Mouse (Mus musculus): ENCODE measurements around the gene H2afz. TPM values are rescaled to one million over a fixed set of nuclear protein-coding genes. Genes with fewer than 3 reads are reported as not detected.

The H2afz gene
- polyA plus RNA-seq, 1 experiment from 2014 or later: 3,607 TPM

- DNase-seq (ENCODE audit: low spot score) (no peak), ATAC-seq (replicated peaks; ENCODE audit: insufficient number of reproducible peaks, low FRiP score, low TSS enrichment, low read depth) (no peak)
- Histone ChIP-seq H3K36me3 (replicated peaks; ENCODE audit: control insufficient read depth, insufficient read depth, low read depth, low read length) (no peaks in the 10 kb centered on the region; the same call in 1 of the 2 replicates), H3K9ac (replicated peaks; ENCODE audit: low read length) (no peak overlapping the region), H3K27me3 (ENCODE audit: control insufficient read depth, insufficient read depth, low read length) (no peaks in the 10 kb centered on the region), H3K27ac (replicated peaks; ENCODE audit: low read depth, low read length) (no peak overlapping the region), H3K4me1 (ENCODE audit: control insufficient read depth, insufficient read depth, low read length) (no peaks in the 10 kb centered on the region), H3K4me3 (ENCODE audit: low read depth, low read length) (no peak overlapping the region), H3K4me2 (ENCODE audit: low read depth, low read length) (no peak overlapping the region), H3K9me3 (replicated peaks; ENCODE audit: control insufficient read depth, low read length) (no peaks in the 10 kb centered on the region)
- WGBS: 83% methylated on average over 3 of the region's 3 CpGs
Measured at GRCm38 (mm10) chr3:137891089-137891488, 26.8 kb downstream of the H2afz start.

- DNase-seq (ENCODE audit: low spot score): no peak
- ATAC-seq (replicated peaks; ENCODE audit: insufficient number of reproducible peaks, low FRiP score, low TSS enrichment, low read depth): no peak
- WGBS: 95% methylated on average over 4 of the region's 4 CpGs
- Histone ChIP-seq H3K9me3 (replicated peaks; ENCODE audit: control insufficient read depth, low read length) (no peaks in the 10 kb centered on the region), H3K27ac (replicated peaks; ENCODE audit: low read depth, low read length) (no peak overlapping the region), H3K4me2 (ENCODE audit: low read depth, low read length) (no peak overlapping the region), H3K9ac (replicated peaks; ENCODE audit: low read length) (no peak overlapping the region), H3K27me3 (ENCODE audit: control insufficient read depth, insufficient read depth, low read length) (no peaks in the 10 kb centered on the region), H3K4me1 (ENCODE audit: control insufficient read depth, insufficient read depth, low read length) (no peaks in the 10 kb centered on the region), H3K36me3 (replicated peaks; ENCODE audit: control insufficient read depth, insufficient read depth, low read depth, low read length) (no peaks in the 10 kb centered on the region; the same call in 1 of the 2 replicates), H3K4me3 (ENCODE audit: low read depth, low read length) (no peak overlapping the region)
Measured at GRCm38 (mm10) chr3:137892118-137892517, 27.8 kb downstream of the H2afz start.

GRCm38 (mm10) chr3:137893789-137894188 lies 29.5 kb downstream of the H2afz start:
- H3K9ac ChIP-seq (replicated peaks; ENCODE audit: low read length): no peak overlapping the region
- no peaks in the 10 kb centered on the region; the same call in 1 of the 2 replicates for H3K36me3 ChIP-seq (replicated peaks; ENCODE audit: control insufficient read depth, insufficient read depth, low read depth, low read length)
- H3K27me3 ChIP-seq (ENCODE audit: control insufficient read depth, insufficient read depth, low read length): no peaks in the 10 kb centered on the region
- DNase-seq (ENCODE audit: low spot score) (no peak), ATAC-seq (replicated peaks; ENCODE audit: insufficient number of reproducible peaks, low FRiP score, low TSS enrichment, low read depth) (no peak)
- H3K4me2 ChIP-seq (ENCODE audit: low read depth, low read length): no peak overlapping the region
- 90% methylated on average over 4 of the region's 4 CpGs for WGBS
- H3K27ac ChIP-seq (replicated peaks; ENCODE audit: low read depth, low read length): no peak overlapping the region
- H3K9me3 ChIP-seq (replicated peaks; ENCODE audit: control insufficient read depth, low read length): no peaks in the 10 kb centered on the region
- no peaks in the 10 kb centered on the region for H3K4me1 ChIP-seq (ENCODE audit: control insufficient read depth, insufficient read depth, low read length)
- H3K4me3 ChIP-seq (ENCODE audit: low read depth, low read length): no peak overlapping the region

GRCm38 (mm10) chr3:137895196-137895595 lies 30.9 kb downstream of the H2afz start:
- no peak for ATAC-seq (replicated peaks; ENCODE audit: insufficient number of reproducible peaks, low FRiP score, low TSS enrichment, low read depth)

GRCm38 (mm10) chr3:137896386-137896785 lies 32.1 kb downstream of the H2afz start:
- no peak overlapping the region for H3K9ac ChIP-seq (replicated peaks; ENCODE audit: low read length)
- no peak for ATAC-seq (replicated peaks; ENCODE audit: insufficient number of reproducible peaks, low FRiP score, low TSS enrichment, low read depth)
- H3K4me3 ChIP-seq (ENCODE audit: low read depth, low read length): no peak overlapping the region
- H3K9me3 ChIP-seq (replicated peaks; ENCODE audit: control insufficient read depth, low read length): no peaks in the 10 kb centered on the region
- H3K27me3 ChIP-seq (ENCODE audit: control insufficient read depth, insufficient read depth, low read length): no peaks in the 10 kb centered on the region
- no peak for DNase-seq (ENCODE audit: low spot score)
- H3K4me2 ChIP-seq (ENCODE audit: low read depth, low read length): no peak overlapping the region
- no peaks in the 10 kb centered on the region for H3K4me1 ChIP-seq (ENCODE audit: control insufficient read depth, insufficient read depth, low read length)
- no peak overlapping the region for H3K27ac ChIP-seq (replicated peaks; ENCODE audit: low read depth, low read length)
- no peaks in the 10 kb centered on the region for H3K36me3 ChIP-seq (replicated peaks; ENCODE audit: control insufficient read depth, insufficient read depth, low read depth, low read length)
- 81% methylated on average over 4 of the region's 4 CpGs for WGBS

More at GRCm38 (mm10) chr3:137895196-137895595, 30.9 kb downstream of the H2afz start:
- Histone ChIP-seq H3K27me3 (ENCODE audit: control insufficient read depth, insufficient read depth, low read length) (no peaks in the 10 kb centered on the region), H3K27ac (replicated peaks; ENCODE audit: low read depth, low read length) (no peak overlapping the region), H3K4me1 (ENCODE audit: control insufficient read depth, insufficient read depth, low read length) (no peaks in the 10 kb centered on the region), H3K9ac (replicated peaks; ENCODE audit: low read length) (no peak overlapping the region), H3K9me3 (replicated peaks; ENCODE audit: control insufficient read depth, low read length) (no peaks in the 10 kb centered on the region), H3K4me2 (ENCODE audit: low read depth, low read length) (no peak overlapping the region), H3K4me3 (ENCODE audit: low read depth, low read length) (no peak overlapping the region), H3K36me3 (replicated peaks; ENCODE audit: control insufficient read depth, insufficient read depth, low read depth, low read length) (no peaks in the 10 kb centered on the region)
- DNase-seq (ENCODE audit: low spot score): peak; percentile 10
- WGBS: 90% methylated on average over 3 of the region's 3 CpGs

- H3K4me2 ChIP-seq (ENCODE audit: low read depth, low read length): no peak overlapping the region
- no peak overlapping the region for H3K27ac ChIP-seq (replicated peaks; ENCODE audit: low read depth, low read length)
- no peak overlapping the region for H3K9ac ChIP-seq (replicated peaks; ENCODE audit: low read length)
- no peaks in the 10 kb centered on the region for H3K9me3 ChIP-seq (replicated peaks; ENCODE audit: control insufficient read depth, low read length)
- no peaks in the 10 kb centered on the region for H3K27me3 ChIP-seq (ENCODE audit: control insufficient read depth, insufficient read depth, low read length)
- H3K4me3 ChIP-seq (ENCODE audit: low read depth, low read length): no peak overlapping the region
- no peak for DNase-seq (ENCODE audit: low spot score)
- no peaks in the 10 kb centered on the region for H3K36me3 ChIP-seq (replicated peaks; ENCODE audit: control insufficient read depth, insufficient read depth, low read depth, low read length)
- no peak for ATAC-seq (replicated peaks; ENCODE audit: insufficient number of reproducible peaks, low FRiP score, low TSS enrichment, low read depth)
- H3K4me1 ChIP-seq (ENCODE audit: control insufficient read depth, insufficient read depth, low read length): no peaks in the 10 kb centered on the region
- WGBS: 94% methylated on average over 3 of the region's 3 CpGs
Measured at GRCm38 (mm10) chr3:137896867-137897266, 32.6 kb downstream of the H2afz start.

- no peak for DNase-seq (ENCODE audit: low spot score)
- Histone ChIP-seq H3K4me3 (ENCODE audit: low read depth, low read length) (no peak overlapping the region), H3K4me1 (ENCODE audit: control insufficient read depth, insufficient read depth, low read length) (no peaks in the 10 kb centered on the region), H3K36me3 (replicated peaks; ENCODE audit: control insufficient read depth, insufficient read depth, low read depth, low read length) (no peaks in the 10 kb centered on the region), H3K9ac (replicated peaks; ENCODE audit: low read length) (no peak overlapping the region), H3K9me3 (replicated peaks; ENCODE audit: control insufficient read depth, low read length) (no peaks in the 10 kb centered on the region), H3K27ac (replicated peaks; ENCODE audit: low read depth, low read length) (no peak overlapping the region), H3K27me3 (ENCODE audit: control insufficient read depth, insufficient read depth, low read length) (no peaks in the 10 kb centered on the region), H3K4me2 (ENCODE audit: low read depth, low read length) (no peak overlapping the region)
- WGBS: 92% methylated on average over 5 of the region's 5 CpGs
- ATAC-seq (replicated peaks; ENCODE audit: insufficient number of reproducible peaks, low FRiP score, low TSS enrichment, low read depth): no peak
Measured at GRCm38 (mm10) chr3:137897685-137898084, 33.4 kb downstream of the H2afz start.

- no peak overlapping the region for H3K4me2 ChIP-seq (ENCODE audit: low read depth, low read length)
- H3K9me3 ChIP-seq (replicated peaks; ENCODE audit: control insufficient read depth, low read length): no peaks in the 10 kb centered on the region
- ATAC-seq (replicated peaks; ENCODE audit: insufficient number of reproducible peaks, low FRiP score, low TSS enrichment, low read depth) (no peak), DNase-seq (ENCODE audit: low spot score) (no peak)
- H3K36me3 ChIP-seq (replicated peaks; ENCODE audit: control insufficient read depth, insufficient read depth, low read depth, low read length): no peaks in the 10 kb centered on the region
- no peaks in the 10 kb centered on the region for H3K4me1 ChIP-seq (ENCODE audit: control insufficient read depth, insufficient read depth, low read length)
- no peak overlapping the region for H3K9ac ChIP-seq (replicated peaks; ENCODE audit: low read length)
- 91% methylated on average over 10 of the region's 10 CpGs for WGBS
- H3K27me3 ChIP-seq (ENCODE audit: control insufficient read depth, insufficient read depth, low read length): no peaks in the 10 kb centered on the region
- H3K27ac ChIP-seq (replicated peaks; ENCODE audit: low read depth, low read length): no peak overlapping the region
- H3K4me3 ChIP-seq (ENCODE audit: low read depth, low read length): no peak overlapping the region
Measured at GRCm38 (mm10) chr3:137900149-137900548, 35.9 kb downstream of the H2afz start.

Measured in embryonic facial prominence, embryonic 11.5 days (tissue).